Mouse (Mus musculus) MEL (cell line): ENCODE data around the gene Mical3. TPM values are rescaled to one million over a fixed set of nuclear protein-coding genes. Genes with fewer than 3 reads are reported as not detected.
"Not testable (repeated sequence)": the region's sequence is repeated elsewhere in the genome, so short reads cannot be mapped to it uniquely, and the experiment has no call there.

Source experiments
- DNase-seq: peaks from one replicate; pipeline ENCODE4 v3.0.0; 2011; ENCODE audit warnings: low read depth, low spot score
- H3K27ac ChIP-seq: 2 replicates; pipeline ENCODE4 v1.5.1; 2012; ENCODE audit warnings: low read depth, mild to moderate bottlenecking, control low read depth, low read length, moderate library complexity; ENCODE audit not compliant: control insufficient read depth
- H3K27me3 ChIP-seq, 2 experiments: fragments of 150-350 bp in 1 of 2; sonication (generic) in 1 of 2; 2 replicates each; pipeline ENCODE4 v1.6.1; 2012; ENCODE audit warnings: low read length in 2 of 2, mild to moderate bottlenecking in 2 of 2, improper control_type of control experiment in 1 of 2, moderate library complexity in 1 of 2; ENCODE audit not compliant: insufficient read depth in 2 of 2, control insufficient read depth in 1 of 2
- H3K36me3 ChIP-seq, 2 experiments: 2 replicates each; pipeline ENCODE4 v1.6.1; 2012 to 2014; ENCODE audit warnings: low read length in 2 of 2, improper control_type of control experiment in 1 of 2, inconsistent platforms in 1 of 2, mild to moderate bottlenecking in 1 of 2; ENCODE audit not compliant: insufficient read depth in 2 of 2, control insufficient read depth in 1 of 2
- H3K4me1 ChIP-seq, 2 experiments: fragments of 150-350 bp in 1 of 2; sonication (generic) in 1 of 2; 2 replicates each; pipeline ENCODE4 v1.6.1; 2012; ENCODE audit warnings: low read length in 2 of 2, improper control_type of control experiment in 1 of 2, mild to moderate bottlenecking in 1 of 2; ENCODE audit not compliant: insufficient read depth in 2 of 2, control insufficient read depth in 1 of 2
- H3K4me3 ChIP-seq, 2 experiments: fragments of 150-350 bp in 1 of 2; sonication (generic) in 1 of 2; 2 replicates each; pipeline ENCODE4 v1.5.1; 2012; ENCODE audit warnings: low read depth in 2 of 2, low read length in 2 of 2, mild to moderate bottlenecking in 2 of 2, moderate library complexity in 2 of 2, control low read depth in 1 of 2, improper control_type of control experiment in 1 of 2; ENCODE audit not compliant: control insufficient read depth in 1 of 2, insufficient read depth in 1 of 2
- H3K79me2 ChIP-seq: 2 replicates; pipeline ENCODE4 v1.6.1; 2012; ENCODE audit warnings: mild to moderate bottlenecking, low read length, moderate library complexity; ENCODE audit not compliant: control insufficient read depth, poor library complexity, insufficient read depth
- H3K9ac ChIP-seq: 2 replicates; pipeline ENCODE4 v1.6.1; 2012; ENCODE audit warnings: low read depth, mild to moderate bottlenecking, control low read depth, low read length, moderate library complexity; ENCODE audit not compliant: control insufficient read depth, poor library complexity, severe bottlenecking
- H3K9me3 ChIP-seq: fragments of 150-350 bp; sonication (generic); replicated peaks from 2 replicates; pipeline ENCODE4 v1.6.1; 2012; ENCODE audit warnings: mild to moderate bottlenecking, low read length, improper control_type of control experiment, moderate library complexity; ENCODE audit not compliant: insufficient read depth
- BHLHE40 ChIP-seq: IDR thresholded peaks from 2 replicates; pipeline ENCODE4 v1.6.1; 2012; ENCODE audit warnings: low read depth, mild to moderate bottlenecking, inconsistent platforms, low read length, improper control_type of control experiment, borderline replicate concordance
- CHD2 ChIP-seq: IDR thresholded peaks from 2 replicates; pipeline ENCODE4 v1.6.1; 2011; ENCODE audit warnings: low read length, improper control_type of control experiment
- ETS1 ChIP-seq: IDR thresholded peaks from 2 replicates; pipeline ENCODE4 v1.6.1; 2012; ENCODE audit warnings: low read depth, mild to moderate bottlenecking, inconsistent platforms, low read length, improper control_type of control experiment, moderate library complexity
- HCFC1 ChIP-seq: IDR thresholded peaks from 2 replicates; pipeline ENCODE4 v1.6.1; 2012; ENCODE audit warnings: low read depth, mild to moderate bottlenecking, inconsistent platforms, low read length, improper control_type of control experiment, moderate library complexity
- KAT2A ChIP-seq: conservative IDR thresholded peaks from 2 replicates; pipeline ENCODE4 v1.6.1; 2012; ENCODE audit warnings: low read depth, low read length, improper control_type of control experiment, inconsistent platforms
- MAFK ChIP-seq: IDR thresholded peaks from 2 replicates; pipeline ENCODE4 v1.6.1; 2011; ENCODE audit warnings: low read depth, mild to moderate bottlenecking, low read length, improper control_type of control experiment, borderline replicate concordance
- MAX ChIP-seq: IDR thresholded peaks from 2 replicates; pipeline ENCODE4 v1.6.1; 2011; ENCODE audit warnings: low read length, improper control_type of control experiment
- MXI1 ChIP-seq: IDR thresholded peaks from 2 replicates; pipeline ENCODE4 v1.6.1; 2011; ENCODE audit warnings: mild to moderate bottlenecking, low read depth, low read length, improper control_type of control experiment
- MYC ChIP-seq: IDR thresholded peaks from 2 replicates; pipeline ENCODE4 v1.6.1; 2011; ENCODE audit warnings: low read depth, mild to moderate bottlenecking, low read length, improper control_type of control experiment, moderate library complexity
- POLR2A ChIP-seq, 2 experiments: IDR thresholded peaks; 2 replicates each; pipeline ENCODE4 v1.6.1; 2011 to 2012; ENCODE audit warnings: low read length in 2 of 2, mild to moderate bottlenecking in 2 of 2, control low read depth in 1 of 2, improper control_type of control experiment in 1 of 2, low read depth in 1 of 2, moderate library complexity in 1 of 2; ENCODE audit not compliant: control insufficient read depth in 1 of 2, insufficient read depth in 1 of 2, poor library complexity in 1 of 2
- RAD21 ChIP-seq: IDR thresholded peaks from 2 replicates; pipeline ENCODE4 v1.6.1; 2011; ENCODE audit warnings: mild to moderate bottlenecking, low read depth, low read length, improper control_type of control experiment
- SIN3A ChIP-seq: IDR thresholded peaks from 2 replicates; pipeline ENCODE4 v1.6.1; 2012; ENCODE audit warnings: low read length, improper control_type of control experiment, inconsistent platforms
- USF1 ChIP-seq: IDR thresholded peaks from 2 replicates; pipeline ENCODE4 v1.6.1; 2014; ENCODE audit warnings: low read depth, mild to moderate bottlenecking, inconsistent platforms, low read length, improper control_type of control experiment, moderate library complexity
- USF2 ChIP-seq, 2 experiments: IDR thresholded peaks; 2 replicates each; pipeline ENCODE4 v1.6.1; 2011 to 2012; ENCODE audit warnings: improper control_type of control experiment in 2 of 2, low read length in 2 of 2, borderline replicate concordance in 1 of 2, inconsistent platforms in 1 of 2, low read depth in 1 of 2, mild to moderate bottlenecking in 1 of 2; ENCODE audit not compliant: insufficient read depth in 1 of 2
- ZNF384 ChIP-seq: IDR thresholded peaks from 2 replicates; pipeline ENCODE4 v1.6.1; 2012; ENCODE audit warnings: low read depth, mild to moderate bottlenecking, inconsistent platforms, low read length, improper control_type of control experiment
- polyA plus RNA-seq, 2 experiments: library from polyadenylated mRNA; stranded (reverse) in 1 of 2; unstranded in 1 of 2; fragments of >175 nt in 1 of 2; fragments of >200 nt in 1 of 2; gene quantifications; 2 replicates each; pipeline versions ENCODE4 v1.2.1 to v1.2.4; 2012; ENCODE audit warnings: low replicate concordance in 2 of 2, low read depth in 1 of 2; ENCODE audit not compliant: insufficient read length in 2 of 2, insufficient read depth in 1 of 2, missing spikeins in 1 of 2
- total RNA-seq: library from RNA; depleted of rRNA; stranded (reverse); fragments of 300-350 nt; gene quantifications from 2 replicates; pipeline ENCODE4 v1.2.3, GENCODE M21; 2012

Mical3 gene
- total and polyA plus RNA-seq, 3 experiments, result 19.8 to 125 (median 31.4) TPM

- peaks cover 21% of the 10 kb centered on the region for H3K79me2 ChIP-seq
- no peak overlapping the region for H3K27ac ChIP-seq
- TF ChIP-seq CHD2, result no peak
- no peak for TF ChIP-seq KAT2A
- TF ChIP-seq RAD21, result no peak
- TF ChIP-seq POLR2A (IDR thresholded peaks at IDR 0.05; ENCODE audit: control insufficient read depth in 1 of 2, insufficient read depth in 1 of 2, low read depth in 1 of 2, low read length in 2 of 2, poor library complexity in 1 of 2), result no peak
- TF ChIP-seq MAFK, result no peak
- TF ChIP-seq MYC, result no peak
- TF ChIP-seq, all 39 proteins: peak for 0
- no peak for DNase-seq
- H3K36me3 ChIP-seq, result peaks cover 0 to 33% of the 10 kb centered on the region in 2 experiments; a peak in 2 of 4 replicates
- no peak overlapping the region for H3K4me3 ChIP-seq
- no peak overlapping the region for H3K9ac ChIP-seq
- H3K27me3 ChIP-seq, result no peaks in the 10 kb centered on the region
- peaks cover 15 to 35% of the 10 kb centered on the region in 2 experiments for H3K4me1 ChIP-seq
- no peaks in the 10 kb centered on the region for H3K9me3 ChIP-seq
Observed at GRCm38 (mm10) chr6:120917975-120918374, 212.8 kb downstream of the Mical3 start.

DNA sequence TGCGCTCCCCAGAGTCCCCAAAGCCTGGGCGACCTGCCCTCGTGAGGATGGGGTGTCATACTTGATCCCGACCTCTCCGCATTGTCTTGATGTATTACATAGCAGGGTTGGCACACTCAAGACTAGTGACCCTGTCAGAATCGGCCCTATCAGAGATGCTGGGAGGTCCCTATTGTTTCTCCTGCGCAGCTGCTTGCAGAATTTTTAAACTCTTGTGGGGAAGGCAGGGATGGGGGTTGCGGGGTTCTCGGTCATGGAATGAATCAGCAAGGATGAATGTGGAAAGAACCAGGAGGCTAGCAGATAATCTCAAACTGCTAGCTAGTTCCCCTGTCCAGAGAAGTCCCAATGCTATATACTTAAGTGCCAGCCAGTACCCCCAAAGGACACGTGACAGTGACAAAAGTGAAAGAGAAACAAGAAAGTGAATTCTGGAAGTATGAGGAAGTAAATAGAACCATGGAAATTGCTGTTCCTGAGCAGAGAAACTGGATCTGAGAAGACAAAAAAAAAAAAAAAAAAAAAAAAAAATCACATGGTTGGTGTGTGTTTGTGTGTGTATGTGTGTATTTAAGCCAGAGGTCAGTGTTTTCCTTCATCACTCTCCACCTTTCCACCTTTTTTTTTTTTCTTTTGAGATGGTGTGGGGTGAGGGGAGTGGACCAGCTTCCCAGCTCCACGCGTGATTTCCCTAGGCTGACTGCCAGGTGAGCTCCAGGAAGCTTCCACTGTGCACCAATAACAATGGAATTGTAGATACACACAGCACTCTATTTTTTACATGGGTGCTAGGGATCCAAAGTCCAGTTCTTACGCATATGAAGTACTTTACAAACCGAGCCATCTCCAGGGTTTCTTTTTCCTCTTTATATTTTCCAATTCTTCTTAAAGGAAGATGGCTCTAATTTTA, 213.6 kb downstream of the Mical3 start:
- peak overlapping the region; percentile 52 for H3K27ac ChIP-seq
- H3K4me1 ChIP-seq, result peaks cover 17 to 41% of the 10 kb centered on the region in 2 experiments
- H3K27me3 ChIP-seq, result not testable (repeated sequence)

More for the DNA sequence above, 213.6 kb downstream of the Mical3 start:
- Histone ChIP-seq H3K9ac (peak overlapping the region; percentile 90), H3K36me3 (peaks cover 0 to 33% of the 10 kb centered on the region in 2 experiments; a peak in 2 of 4 replicates), H3K79me2 (peaks cover 21% of the 10 kb centered on the region), H3K4me3 (peak overlapping the region; percentile 88 to 99)
- H3K9me3 ChIP-seq, result not testable (repeated sequence)
- peak; percentile 59 for DNase-seq
- TF ChIP-seq ZNF384 (peak; percentile 80), MXI1 (peak; percentile 85), BHLHE40 (0 out of 2 replicates have a peak, but pooled peaks have one; percentile 6), USF2 (IDR thresholded peaks at IDR 0.05; ENCODE audit: borderline replicate concordance in 1 of 2, insufficient read depth in 1 of 2, low read depth in 1 of 2, low read length in 2 of 2) (peak in 1 of 2 experiments; percentile 30; a peak in 1 of 4 replicates), HCFC1 (peak; percentile 33), ETS1 (peak; percentile 14; the same call in 1 of the 2 replicates), SIN3A (peak; percentile 60), MYC (peak; percentile 65; the same call in 1 of the 2 replicates), USF1 (peak; percentile 78), MAX (peak; percentile 42; the same call in 1 of the 2 replicates)
- TF ChIP-seq, all 39 proteins: peak for 10; not testable (repeated sequence) for 29
